Mouse (Mus musculus): ENCODE measurements around the gene Nup37.

The Nup37 gene

DNA sequence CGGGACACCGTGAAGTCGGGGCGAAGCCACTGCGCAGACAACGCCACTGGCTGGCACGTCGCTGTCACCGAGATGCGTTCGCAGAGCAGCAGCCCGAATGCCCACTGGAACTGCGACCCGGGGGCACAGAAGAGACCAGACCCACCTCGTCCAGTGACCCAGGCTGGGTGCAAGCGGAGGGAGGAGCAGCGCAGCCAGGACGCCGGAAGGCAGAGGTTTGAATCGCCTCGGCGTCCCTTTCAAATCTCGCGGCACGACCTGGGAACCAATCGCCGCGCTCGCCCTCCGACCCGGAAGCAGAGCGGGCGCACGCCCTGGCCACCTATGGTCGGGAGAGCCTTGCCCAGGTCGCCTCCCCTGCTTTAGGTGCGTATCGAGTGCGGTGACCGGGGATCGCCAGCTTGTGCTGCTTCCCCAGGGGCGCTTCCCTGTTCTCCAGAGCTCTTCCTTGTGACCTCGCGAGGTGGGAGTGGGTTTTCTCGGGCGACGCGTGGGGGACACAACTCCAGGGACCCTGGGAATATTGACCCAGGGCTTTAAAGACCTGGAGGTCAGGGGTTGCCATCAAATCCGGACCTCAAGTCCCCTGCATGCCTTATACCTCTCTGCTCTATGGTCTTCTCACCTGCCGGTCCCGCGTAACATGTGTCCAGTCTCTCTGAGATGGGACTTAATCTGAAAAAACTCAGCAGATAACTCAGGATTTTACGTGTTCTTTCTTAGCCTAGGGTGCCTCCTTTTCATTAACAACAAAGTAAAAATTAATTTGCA lies at the start of gene Nup37, which contains the start of gene Parpbp:
TSS of gene Nup37 (plus strand) at position 286 of the 771 bp plus-strand sequence.
TSS of gene Parpbp (minus strand) at position 235 of the 771 bp plus-strand sequence.
- peak; percentile 86 to 87 for DNase-seq (ENCODE audit: low spot score in 2 of 2)

GRCm38 (mm10) chr10:88106169-88106568 lies 40.6 kb upstream of the Nup37 start:
- no peak for DNase-seq (ENCODE audit: low spot score in 2 of 2)

DNA sequence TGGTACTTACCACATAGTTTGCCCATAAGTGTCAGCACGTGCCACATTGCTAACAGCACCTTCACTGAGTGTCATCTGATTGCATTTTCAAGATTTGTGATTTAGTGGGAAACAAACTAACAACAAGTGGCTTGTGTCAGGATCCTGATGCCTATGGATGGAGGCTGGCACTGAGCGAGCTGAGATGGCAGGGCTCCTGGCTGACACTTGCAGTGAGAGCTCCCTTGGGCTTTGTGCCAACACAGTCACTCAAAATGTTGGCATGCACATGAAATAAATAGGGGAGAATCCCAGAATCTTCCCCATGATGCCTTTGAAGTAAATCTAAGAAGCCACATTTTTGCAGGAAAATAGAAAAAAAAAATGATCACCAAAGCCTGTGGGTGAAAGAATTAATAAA lies 33.5 kb upstream of the Nup37 start:
- DNase-seq (ENCODE audit: low spot score in 2 of 2) = no peak

- no peak for DNase-seq (ENCODE audit: low spot score in 2 of 2)
These were observed 27.1 kb upstream of the Nup37 start for GRCm38 (mm10) chr10:88119721-88120120.

GRCm38 (mm10) chr10:88135630-88136029 lies 11.2 kb upstream of the Nup37 start:
- DNase-seq (ENCODE audit: low spot score in 2 of 2) = no peak

GRCm38 (mm10) chr10:88146187-88146586 lies 605 bp upstream of the Nup37 start:
- DNase-seq (ENCODE audit: low spot score in 2 of 2) = no peak

DNA sequence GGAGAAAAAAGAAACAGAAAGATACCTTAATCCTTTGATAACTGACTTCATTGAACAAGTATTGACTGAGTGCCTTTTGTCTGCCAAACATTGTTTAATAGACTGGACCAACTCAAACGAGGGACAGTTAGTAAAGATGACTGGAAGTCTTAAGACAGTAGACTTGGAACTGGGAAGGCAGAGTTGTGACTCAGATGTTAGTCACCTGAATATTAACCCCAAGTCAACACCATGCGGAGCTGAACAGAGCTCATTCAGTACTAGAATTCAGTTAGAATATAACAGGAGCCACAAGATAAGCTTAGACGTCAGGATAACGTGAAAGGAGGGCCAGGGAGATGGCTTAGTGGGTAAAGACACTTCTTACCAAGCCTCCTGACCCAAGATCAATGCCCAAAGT lies 3.6 kb downstream of the Nup37 start:
- no peak for DNase-seq (ENCODE audit: low spot score in 2 of 2)

- no peak for DNase-seq (ENCODE audit: low spot score in 2 of 2)
These were observed 4.9 kb downstream of the Nup37 start for GRCm38 (mm10) chr10:88151658-88152057.

DNA sequence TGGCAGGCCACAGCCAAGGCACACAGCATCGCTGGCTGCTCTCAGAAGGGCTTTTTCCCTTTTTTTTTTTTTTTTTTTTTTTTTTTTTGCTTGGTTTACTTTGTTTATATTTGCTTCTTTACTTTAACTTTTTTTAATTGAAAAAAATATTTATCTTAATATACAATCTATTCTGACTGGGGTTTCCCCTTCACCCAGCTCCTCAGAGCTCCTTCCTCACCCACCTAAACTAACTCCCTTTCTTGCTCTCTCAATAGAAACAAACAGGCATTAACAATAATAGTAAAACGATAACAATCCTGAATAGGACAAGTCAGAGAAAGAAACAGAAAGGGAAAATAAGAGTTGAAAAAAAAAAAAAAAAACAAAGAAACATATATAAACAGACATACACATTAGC lies 15.3 kb downstream of the Nup37 start:
- no peak for DNase-seq (ENCODE audit: low spot score in 2 of 2)

GRCm38 (mm10) chr10:88162676-88163075 lies 15.9 kb downstream of the Nup37 start:
- DNase-seq (ENCODE audit: low spot score in 2 of 2) = no peak

GRCm38 (mm10) chr10:88166158-88166557 lies 19.4 kb downstream of the Nup37 start:
- peak in 1 of 2 experiments; percentile 8 for DNase-seq (ENCODE audit: low spot score in 2 of 2)

- no peak for DNase-seq (ENCODE audit: low spot score in 2 of 2)
These were observed 20.8 kb downstream of the Nup37 start for GRCm38 (mm10) chr10:88167438-88168077.

DNA sequence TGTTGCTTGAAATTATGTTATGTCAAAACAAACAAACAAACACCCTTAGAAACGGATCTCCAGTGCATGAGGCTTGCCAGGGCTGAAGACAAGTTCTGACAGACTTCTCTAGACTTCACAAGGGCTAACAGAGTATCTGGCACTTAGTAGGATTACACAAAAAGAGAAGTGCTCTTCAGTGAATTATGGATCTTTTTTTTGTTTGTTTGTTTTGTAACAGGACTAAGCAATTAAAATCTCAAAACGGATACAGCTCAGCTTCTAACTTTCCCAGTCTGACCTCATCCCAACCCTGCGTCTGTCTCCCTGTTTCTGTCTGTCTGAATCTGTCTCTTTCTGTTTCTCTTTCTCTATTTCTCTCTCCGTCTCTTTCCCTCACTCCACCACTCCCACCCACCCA lies 53.7 kb downstream of the Nup37 start:
- DNase-seq (ENCODE audit: low spot score in 2 of 2) = no peak

DNA sequence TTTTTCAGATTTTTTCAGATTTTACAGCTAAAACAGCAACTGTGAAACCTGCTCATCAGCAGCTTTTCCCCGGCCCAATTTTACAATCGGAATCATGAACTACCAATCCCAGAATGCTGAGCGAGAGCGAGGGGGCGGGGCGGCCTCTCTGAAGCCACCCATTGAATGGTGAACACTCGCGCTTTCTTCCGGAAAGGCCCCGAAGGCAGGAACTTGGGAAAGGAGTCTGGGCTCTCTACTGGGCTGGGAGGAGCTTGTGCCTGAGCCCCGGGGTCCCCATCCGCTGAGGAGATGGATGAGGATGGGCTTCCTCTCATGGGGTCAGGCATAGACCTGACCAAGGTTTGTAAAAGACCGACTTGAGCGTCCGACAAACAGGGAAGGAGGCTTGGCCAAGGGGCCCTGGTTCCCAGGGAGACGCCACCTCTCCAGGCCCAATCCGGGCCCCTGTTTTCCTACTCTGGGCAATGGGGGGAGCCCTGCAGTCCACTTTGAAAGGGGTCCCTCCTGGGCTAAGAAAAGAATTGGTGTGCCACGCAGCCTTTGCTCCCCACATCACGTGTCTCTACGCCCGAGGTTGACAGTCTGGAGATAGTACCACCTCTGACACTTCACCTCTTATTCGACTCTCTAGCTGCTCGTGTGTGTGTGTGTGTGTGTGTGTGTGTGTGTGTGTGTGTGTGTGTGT lies 54.3 kb downstream of the Nup37 start, which contains the start of gene Washc3:
TSS of gene Washc3 (plus strand) at position 143 of the 688 bp plus-strand sequence.
- peak; percentile 70 to 74 for DNase-seq (ENCODE audit: low spot score in 2 of 2)

DNA sequence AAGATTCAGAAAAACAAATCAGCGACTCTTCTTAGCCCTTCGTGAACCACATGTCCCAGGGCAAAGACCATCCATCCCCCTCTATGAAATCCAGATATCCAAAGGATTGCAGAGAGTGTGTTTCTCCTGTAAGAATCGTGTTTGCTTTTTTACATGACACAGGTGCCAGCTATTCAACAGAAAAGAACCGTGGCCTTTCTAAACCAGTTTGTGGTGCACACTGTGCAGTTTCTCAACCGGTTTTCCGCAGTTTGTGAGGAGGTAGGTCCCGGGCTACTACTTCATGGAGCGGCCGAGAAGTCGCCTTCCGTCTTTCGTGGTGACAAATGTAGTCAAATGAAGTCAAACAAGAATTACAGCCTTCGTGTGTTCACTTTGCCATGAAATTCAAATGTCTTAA lies 54.9 kb downstream of the Nup37 start:
- DNase-seq (ENCODE audit: low spot score in 2 of 2) = no peak

DNA sequence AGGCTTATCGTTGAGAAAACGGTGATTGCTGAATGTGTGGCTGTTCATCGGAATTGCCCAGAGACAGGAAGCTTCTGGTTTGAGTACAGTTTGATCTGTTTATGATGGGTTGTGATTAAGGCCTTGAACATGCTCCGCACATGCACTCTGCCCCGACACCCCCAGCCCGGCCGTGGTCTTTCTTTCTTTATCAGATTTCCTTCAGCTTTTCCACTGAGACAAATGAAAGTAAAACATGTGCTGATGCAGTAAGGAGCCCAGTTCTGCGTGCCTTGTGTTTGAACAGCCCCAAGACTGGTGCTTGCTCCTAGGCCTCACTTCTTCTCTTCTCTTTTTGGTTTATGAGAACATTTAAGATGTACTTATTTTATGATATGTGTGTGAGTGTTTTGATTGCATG lies 55.8 kb downstream of the Nup37 start:
- no peak for DNase-seq (ENCODE audit: low spot score in 2 of 2)

- no peak for DNase-seq (ENCODE audit: low spot score in 2 of 2)
These were observed 56.4 kb downstream of the Nup37 start for GRCm38 (mm10) chr10:88203236-88203635.

- no peak for DNase-seq (ENCODE audit: low spot score in 2 of 2)
These were observed 65.9 kb downstream of the Nup37 start for GRCm38 (mm10) chr10:88212644-88213043.

GRCm38 (mm10) chr10:88214800-88215514 lies 68.2 kb downstream of the Nup37 start:
- no peak for DNase-seq (ENCODE audit: low spot score in 2 of 2)

DNA sequence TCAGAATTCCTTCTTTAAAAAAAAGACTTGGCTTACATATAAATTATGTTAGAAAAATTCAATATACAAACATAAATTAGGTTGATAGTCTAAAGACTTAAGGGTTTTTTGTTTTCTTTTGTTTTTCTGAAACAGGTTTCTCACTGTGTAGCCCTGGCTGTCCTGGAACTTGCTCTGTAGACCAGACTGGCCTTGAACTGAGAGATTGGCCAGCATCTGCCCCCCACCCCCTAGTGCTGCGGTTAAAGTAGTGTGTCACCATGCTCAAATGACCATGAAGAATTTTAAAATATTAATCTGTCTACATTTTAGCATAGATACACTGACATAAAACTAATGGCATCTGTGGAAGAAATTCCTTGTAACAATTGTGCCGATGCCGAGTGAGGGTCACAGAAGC lies 71.4 kb downstream of the Nup37 start:
- no peak for DNase-seq (ENCODE audit: low spot score in 2 of 2)

DNA sequence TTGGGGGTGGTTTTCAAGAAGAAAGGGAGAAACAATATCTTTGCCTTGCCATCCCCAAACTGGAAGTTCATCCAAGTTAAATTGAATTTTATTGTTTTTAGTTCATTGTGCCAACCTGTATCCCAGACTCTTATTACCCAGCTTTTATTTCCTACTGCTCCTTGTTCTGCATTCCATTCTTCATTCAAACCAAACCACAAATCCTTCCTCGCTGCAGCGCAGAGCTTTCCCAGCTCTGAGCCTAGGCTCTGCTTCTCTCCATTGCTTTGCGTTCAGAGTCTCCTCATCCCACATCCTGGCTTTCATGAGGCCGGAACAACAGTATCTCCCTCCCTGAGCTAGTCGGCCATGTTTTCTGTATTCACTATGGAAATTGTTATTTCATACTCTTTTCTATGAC lies 74.9 kb downstream of the Nup37 start:
- DNase-seq (ENCODE audit: low spot score in 2 of 2) = no peak

DNA sequence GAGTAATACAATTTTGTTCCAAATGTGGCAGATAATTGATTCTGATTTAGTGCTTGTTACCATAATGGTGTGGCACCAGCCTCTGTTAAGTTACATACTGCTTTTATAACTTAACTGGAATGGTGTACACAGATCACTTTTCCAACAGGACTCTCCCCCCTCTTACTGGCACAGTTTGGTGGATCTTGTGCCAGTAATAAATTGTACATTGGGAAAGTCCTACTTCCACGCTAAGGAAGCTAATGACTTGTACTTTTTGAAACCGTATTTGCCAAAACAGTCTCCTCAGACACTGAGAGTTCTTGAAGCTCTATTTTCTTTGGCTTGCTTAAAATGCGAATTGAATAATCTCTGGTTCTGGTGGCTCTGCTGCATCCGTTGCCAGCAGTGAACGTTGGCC lies 78.6 kb downstream of the Nup37 start:
- no peak for DNase-seq (ENCODE audit: low spot score in 2 of 2)
